Mouse (Mus musculus) midbrain, embryonic 14.5 days (tissue): ENCODE results near the gene Gm20388. TPM values are rescaled to one million over a fixed set of nuclear protein-coding genes. Genes with fewer than 3 reads are reported as not detected.

Source experiments
- ATAC-seq: fragments of 200-750 bp; cut with Nextera tagmentation; 2 replicates; pipeline ENCODE4 v1.8.0; 2017; ENCODE audit warnings: moderate number of reproducible peaks, moderate library complexity; ENCODE audit not compliant: low FRiP score, low TSS enrichment
- DNase-seq: peaks from one replicate; pipeline ENCODE4 v3.0.0-alpha.2; 2015
- H3K27ac ChIP-seq: fragments of 300-500 bp; sonication (generic); replicated peaks from 2 replicates; pipeline ENCODE4 v1.5.1; 2014; ENCODE audit warnings: mild to moderate bottlenecking, low read depth, low read length, moderate library complexity
- H3K27me3 ChIP-seq: fragments of 300-500 bp; sonication (generic); 2 replicates; pipeline ENCODE4 v1.6.1; 2014; ENCODE audit warnings: low read length, control low read depth, mixed read lengths; ENCODE audit not compliant: control insufficient read depth, insufficient read depth
- H3K36me3 ChIP-seq: fragments of 300-500 bp; sonication (generic); 2 replicates; pipeline ENCODE4 v1.6.1; 2014; ENCODE audit warnings: low read length, control low read depth; ENCODE audit not compliant: control insufficient read depth, insufficient read depth
- H3K4me1 ChIP-seq: fragments of 300-500 bp; sonication (generic); 2 replicates; pipeline ENCODE4 v1.6.1; 2014; ENCODE audit warnings: mild to moderate bottlenecking, antibody characterized with exemption, low read length, control low read depth; ENCODE audit not compliant: control insufficient read depth, insufficient read depth
- H3K4me2 ChIP-seq: fragments of 300-500 bp; sonication (generic); 2 replicates; pipeline ENCODE4 v1.6.1; 2014; ENCODE audit warnings: mild to moderate bottlenecking, low read length, moderate library complexity
- H3K4me3 ChIP-seq: fragments of 300-500 bp; sonication (generic); replicated peaks from 2 replicates; pipeline ENCODE4 v1.5.1; 2014; ENCODE audit warnings: low read depth, low read length
- H3K9ac ChIP-seq: fragments of 300-500 bp; sonication (generic); replicated peaks from 2 replicates; pipeline ENCODE4 v1.6.1; 2014; ENCODE audit warnings: mild to moderate bottlenecking, low read length, moderate library complexity
- H3K9me3 ChIP-seq: fragments of 300-500 bp; sonication (generic); 2 replicates; pipeline ENCODE4 v1.6.1; 2016; ENCODE audit warnings: low read length, control low read depth, mixed read lengths; ENCODE audit not compliant: control insufficient read depth
- WGBS: fragments of 180-500 bp; shearing (Covaris S2); extraction: QIAGEN DNeasy Blood & Tissue Kit; methylation state at CpG from one replicate; pipeline ENCODE4 v1.1.7; 2014; 5-methylcytosine and 5-hydroxymethylcytosine counted together
- polyA plus RNA-seq: library from polyadenylated mRNA; unstranded; fragments of >200 nt; fragmentation: Nextera tagmentation; extraction: Ambion mirVana; gene quantifications from 2 replicates; pipeline ENCODE4 v1.2.1, GENCODE M21; 2014

Gm20388 gene
- polyA plus RNA-seq, 1 experiment from 2014 or later: 4.1 TPM

DNA sequence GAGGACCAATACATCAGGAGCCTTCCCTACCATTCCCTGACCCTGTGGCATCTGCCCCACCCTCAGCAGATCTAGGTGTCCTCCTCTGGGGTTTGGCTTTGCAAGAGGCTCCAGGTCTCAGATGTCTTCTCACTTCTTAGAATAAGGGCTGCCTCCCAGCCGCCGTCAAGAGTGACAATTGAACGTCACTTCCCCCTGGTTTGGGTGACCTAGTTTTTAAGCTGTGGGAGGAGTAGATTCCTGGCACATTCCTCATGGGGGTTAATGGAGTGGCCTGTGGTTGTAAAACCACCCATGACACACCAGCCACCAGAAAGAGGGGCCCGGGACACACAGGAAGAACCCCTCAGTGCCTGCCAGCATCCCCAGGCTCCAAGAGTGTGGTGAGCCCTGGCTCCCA, 140.4 kb downstream of the Gm20388 start:
- Histone ChIP-seq H3K36me3 (no peaks in the 10 kb centered on the region), H3K4me2 (no peak overlapping the region), H3K4me1 (no peaks in the 10 kb centered on the region), H3K9ac (no peak overlapping the region), H3K27me3 (no peaks in the 10 kb centered on the region), H3K9me3 (no peaks in the 10 kb centered on the region), H3K27ac (no peak overlapping the region), H3K4me3 (no peak overlapping the region)
- DNase-seq (no peak), ATAC-seq (no peak)
- 77% methylated on average over 4 of the region's 4 CpGs for WGBS

DNA sequence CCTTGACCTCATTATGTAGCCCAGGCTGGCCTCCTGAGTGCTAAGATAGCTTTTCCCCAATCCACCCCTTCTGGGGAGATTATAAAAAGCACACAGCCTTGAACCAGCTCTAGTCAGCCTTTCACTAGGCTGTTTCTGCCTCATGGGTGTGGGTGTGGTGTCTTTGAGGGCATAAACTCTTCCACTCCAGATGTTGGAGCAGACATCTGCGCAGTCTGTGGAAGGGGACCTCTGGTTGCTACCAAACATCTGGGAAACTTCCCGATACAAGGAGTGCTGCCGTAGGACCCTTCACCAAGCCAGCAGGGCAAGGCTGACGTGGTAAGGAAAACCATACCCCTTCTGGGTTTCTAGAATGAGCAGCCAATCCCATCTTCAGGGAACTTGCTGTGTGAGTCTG, 141.3 kb downstream of the Gm20388 start:
- no peaks in the 10 kb centered on the region for H3K27me3 ChIP-seq
- H3K9ac ChIP-seq: no peak overlapping the region
- H3K4me3 ChIP-seq: no peak overlapping the region
- no peak for DNase-seq
- H3K4me2 ChIP-seq: no peak overlapping the region
- H3K36me3 ChIP-seq: no peaks in the 10 kb centered on the region
- H3K4me1 ChIP-seq: no peaks in the 10 kb centered on the region
- WGBS: 91% methylated on average over 4 of the region's 4 CpGs
- H3K27ac ChIP-seq: no peak overlapping the region
- peaks cover 4% of the 10 kb centered on the region; the same call in 1 of the 2 replicates for H3K9me3 ChIP-seq
- no peak for ATAC-seq

DNA sequence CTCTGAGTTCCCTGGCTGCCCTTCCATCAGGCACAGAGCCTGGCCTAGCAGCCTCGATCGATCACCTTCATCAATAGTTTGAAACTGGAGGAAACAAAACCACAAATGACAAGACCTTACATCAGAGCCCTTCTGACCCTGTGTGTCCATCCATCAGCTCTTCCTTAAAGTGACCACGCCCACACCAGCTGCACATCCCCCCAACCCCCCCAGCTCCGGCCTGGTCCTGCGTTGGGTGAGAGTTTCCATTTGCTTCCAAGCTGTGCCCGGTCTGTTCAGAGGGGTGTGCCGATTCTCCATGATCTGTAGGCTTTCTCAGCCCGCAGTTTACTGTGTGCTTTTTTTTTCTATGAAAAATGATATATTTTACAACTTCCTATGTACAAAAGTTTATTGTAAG, 141.7 kb downstream of the Gm20388 start:
- Histone ChIP-seq H3K36me3 (no peaks in the 10 kb centered on the region), H3K4me2 (no peak overlapping the region), H3K4me3 (no peak overlapping the region), H3K27ac (no peak overlapping the region), H3K9me3 (peaks cover 4% of the 10 kb centered on the region; the same call in 1 of the 2 replicates), H3K27me3 (no peaks in the 10 kb centered on the region), H3K4me1 (no peaks in the 10 kb centered on the region), H3K9ac (no peak overlapping the region)
- WGBS: 87% methylated on average over 8 of the region's 8 CpGs
- no peak for ATAC-seq
- DNase-seq: no peak

DNA sequence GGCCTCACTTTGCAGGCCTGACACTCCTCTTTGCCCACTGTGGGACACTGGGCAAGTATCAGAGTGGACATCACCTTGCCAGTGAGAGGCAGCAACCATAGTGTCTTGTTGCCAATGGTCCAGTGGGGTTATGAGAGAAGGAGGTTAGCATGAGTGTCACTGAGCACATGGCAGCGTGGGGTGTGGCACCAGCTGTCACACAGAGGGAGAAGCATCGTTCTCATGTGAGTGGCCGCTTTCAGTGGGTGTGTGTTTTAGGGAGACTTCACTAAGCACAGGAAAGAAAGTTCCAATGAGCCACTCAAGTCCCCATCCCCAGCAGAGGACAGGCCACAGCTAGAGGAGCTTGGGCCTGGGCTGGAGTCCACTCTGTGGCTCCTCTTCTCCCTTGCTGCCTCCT, 144.2 kb downstream of the Gm20388 start:
- WGBS: 91% methylated on average over 3 of the region's 3 CpGs
- Histone ChIP-seq H3K4me3 (no peak overlapping the region), H3K4me1 (no peaks in the 10 kb centered on the region), H3K9me3 (peaks cover 4% of the 10 kb centered on the region; the same call in 1 of the 2 replicates), H3K27me3 (no peaks in the 10 kb centered on the region), H3K4me2 (no peak overlapping the region), H3K9ac (no peak overlapping the region), H3K36me3 (no peaks in the 10 kb centered on the region), H3K27ac (no peak overlapping the region)
- ATAC-seq (no peak), DNase-seq (no peak)

DNA sequence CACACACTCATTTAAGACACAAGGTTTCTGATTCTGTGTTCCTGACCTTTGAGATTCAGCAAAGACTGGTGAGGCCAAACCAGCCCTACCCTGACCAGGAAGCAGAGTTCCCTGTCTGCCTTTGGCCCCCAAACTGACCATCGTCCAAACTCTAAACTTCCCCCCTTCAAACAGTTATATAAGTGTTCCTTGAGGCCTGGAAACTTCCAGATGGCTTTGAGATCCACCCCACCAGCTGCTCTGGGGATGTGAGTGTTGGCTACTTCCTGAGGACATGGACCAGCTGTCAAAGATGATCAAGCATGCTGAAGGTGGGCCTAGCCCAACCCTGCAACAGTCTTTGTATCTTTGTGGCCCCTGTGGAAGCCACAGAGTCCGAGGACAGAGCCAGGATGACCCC, 146.4 kb downstream of the Gm20388 start:
- Histone ChIP-seq H3K4me3 (no peak overlapping the region), H3K9ac (no peak overlapping the region), H3K36me3 (no peaks in the 10 kb centered on the region), H3K4me1 (no peaks in the 10 kb centered on the region), H3K4me2 (no peak overlapping the region), H3K27me3 (no peaks in the 10 kb centered on the region), H3K27ac (no peak overlapping the region), H3K9me3 (peaks cover 4% of the 10 kb centered on the region; the same call in 1 of the 2 replicates)
- DNase-seq: no peak
- no peak for ATAC-seq
- WGBS: 71% methylated on average over 2 of the region's 2 CpGs

DNA sequence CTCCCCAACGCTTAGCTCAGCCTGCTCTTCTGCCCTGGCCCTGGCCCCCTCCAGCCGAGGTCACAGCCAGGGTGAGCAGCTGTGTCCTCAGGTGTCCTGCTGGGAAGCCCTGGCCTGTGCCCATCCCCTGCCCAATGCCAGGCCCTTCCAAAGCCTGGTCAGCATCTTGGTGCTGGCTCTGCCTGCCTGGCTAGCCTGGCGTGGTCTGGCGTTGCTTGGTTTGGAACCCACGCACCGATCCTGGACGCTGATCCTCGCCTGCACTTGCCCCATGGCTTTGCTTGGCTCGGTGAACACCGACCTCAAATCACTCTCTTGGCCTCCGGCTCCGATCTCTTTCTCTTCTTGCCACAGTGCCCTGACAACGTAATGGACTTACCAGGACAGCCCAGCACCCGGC, 152.1 kb downstream of the Gm20388 start:
- DNase-seq (no peak), ATAC-seq (no peak)
- Histone ChIP-seq H3K27me3 (no peaks in the 10 kb centered on the region), H3K4me1 (no peaks in the 10 kb centered on the region), H3K4me2 (no peak overlapping the region), H3K9me3 (no peaks in the 10 kb centered on the region), H3K9ac (no peak overlapping the region), H3K36me3 (no peaks in the 10 kb centered on the region), H3K27ac (no peak overlapping the region), H3K4me3 (no peak overlapping the region)
- WGBS: 86% methylated on average over 14 of the region's 14 CpGs

DNA sequence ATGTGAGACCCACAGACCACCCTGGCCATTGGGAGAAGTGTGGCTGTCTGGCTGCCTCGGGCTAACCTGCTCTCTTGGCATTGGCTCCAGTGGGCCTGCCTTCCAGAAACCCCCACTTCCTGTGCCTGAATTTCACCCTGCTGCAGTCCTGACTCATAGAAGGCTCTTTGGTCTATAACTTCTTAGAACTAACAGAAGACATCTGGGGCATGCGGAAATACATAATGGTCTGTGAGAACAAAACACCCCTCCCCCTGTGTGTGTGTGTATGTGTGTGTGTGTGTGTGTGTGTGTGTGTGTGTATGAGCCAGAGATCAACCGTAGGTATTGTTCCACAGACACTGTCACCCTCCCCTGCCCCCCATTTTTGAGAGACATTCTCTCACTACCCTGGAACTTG, 152.7 kb downstream of the Gm20388 start:
- Histone ChIP-seq H3K36me3 (no peaks in the 10 kb centered on the region), H3K9me3 (no peaks in the 10 kb centered on the region), H3K4me2 (no peak overlapping the region), H3K4me1 (no peaks in the 10 kb centered on the region), H3K4me3 (no peak overlapping the region), H3K27ac (no peak overlapping the region), H3K27me3 (no peaks in the 10 kb centered on the region), H3K9ac (no peak overlapping the region)
- no peak for DNase-seq
- WGBS: 79% methylated on average over 3 of the region's 3 CpGs
- ATAC-seq: no peak

DNA sequence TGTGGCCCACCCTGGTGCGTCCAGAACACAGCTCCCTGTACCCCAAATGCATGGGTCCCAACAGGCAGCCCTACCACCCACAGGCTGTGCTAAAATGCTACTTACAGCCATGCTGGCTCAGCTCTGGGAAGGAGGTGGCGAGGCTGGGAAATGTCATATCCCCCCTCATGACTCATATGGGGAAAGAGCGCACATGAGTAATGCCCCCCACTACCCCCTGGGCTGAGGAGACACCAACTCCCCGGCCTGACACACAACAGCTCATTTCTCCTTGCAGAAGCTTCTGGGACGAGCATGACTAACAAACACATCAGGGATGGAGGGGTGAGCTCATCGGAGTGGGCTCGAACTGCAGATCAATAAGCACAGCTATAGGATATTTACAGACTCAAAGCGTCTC, 155.0 kb downstream of the Gm20388 start:
- H3K4me3 ChIP-seq: no peak overlapping the region
- ATAC-seq (no peak), DNase-seq (no peak)
- WGBS: 91% methylated on average over 8 of the region's 8 CpGs
- no peaks in the 10 kb centered on the region for H3K4me1 ChIP-seq
- no peaks in the 10 kb centered on the region for H3K27me3 ChIP-seq
- H3K4me2 ChIP-seq: no peak overlapping the region
- H3K27ac ChIP-seq: no peak overlapping the region
- H3K36me3 ChIP-seq: no peaks in the 10 kb centered on the region
- H3K9ac ChIP-seq: no peak overlapping the region
- no peaks in the 10 kb centered on the region for H3K9me3 ChIP-seq

DNA sequence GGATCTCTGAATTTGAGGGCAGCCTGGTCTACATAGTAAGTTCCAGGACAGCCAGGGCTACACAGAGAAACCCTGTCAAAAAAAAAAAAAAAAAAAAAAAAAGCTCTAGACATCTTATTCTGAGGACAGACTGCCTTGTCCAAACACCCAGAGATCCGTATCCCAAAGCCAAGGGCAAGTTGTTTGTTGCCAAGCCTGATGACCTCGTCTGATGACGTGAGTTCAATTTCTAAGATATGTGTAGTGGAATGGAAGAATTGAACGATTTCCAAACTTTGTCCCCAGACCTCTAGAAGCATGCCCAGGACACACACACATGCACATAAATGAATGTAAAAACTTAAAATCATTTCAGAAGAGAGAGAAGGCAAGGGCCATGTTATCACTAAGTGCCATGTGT, 155.6 kb downstream of the Gm20388 start:
- Histone ChIP-seq H3K9ac (no peak overlapping the region), H3K27ac (no peak overlapping the region), H3K4me3 (no peak overlapping the region), H3K4me1 (no peaks in the 10 kb centered on the region), H3K4me2 (no peak overlapping the region), H3K27me3 (no peaks in the 10 kb centered on the region), H3K36me3 (no peaks in the 10 kb centered on the region), H3K9me3 (no peaks in the 10 kb centered on the region)
- no peak for DNase-seq
- ATAC-seq: no peak
- 90% methylated on average over 4 of the region's 4 CpGs for WGBS
